Mouse (Mus musculus): ENCODE results near the gene Spdl1.
A peak's percentile ranks its signal among the peaks of the same experiment; 100 is the strongest.

The Spdl1 gene

GRCm38 (mm10) chr11:34833318-34834086 lies at the start of gene Spdl1:
TSS of gene Spdl1 (minus strand) at chr11:34833641.
- peak; percentile 94 to 95 for DNase-seq (ENCODE audit: low read depth in 2 of 2, low spot score in 2 of 2)

GRCm38 (mm10) chr11:34881528-34881927 lies 48.1 kb upstream of the Spdl1 start:
- no peak for DNase-seq (ENCODE audit: low read depth in 2 of 2, low spot score in 2 of 2)

GRCm38 (mm10) chr11:34879678-34880077 lies 46.2 kb upstream of the Spdl1 start:
- no peak for DNase-seq (ENCODE audit: low read depth in 2 of 2, low spot score in 2 of 2)

- DNase-seq (ENCODE audit: low read depth in 2 of 2, low spot score in 2 of 2): no peak
These were observed 40.4 kb upstream of the Spdl1 start for GRCm38 (mm10) chr11:34873861-34874260.

- DNase-seq (ENCODE audit: low read depth in 2 of 2, low spot score in 2 of 2): no peak
These were observed 39.0 kb upstream of the Spdl1 start for GRCm38 (mm10) chr11:34872432-34872831.

- no peak for DNase-seq (ENCODE audit: low read depth in 2 of 2, low spot score in 2 of 2)
These were observed 38.5 kb upstream of the Spdl1 start for GRCm38 (mm10) chr11:34871991-34872390.

- DNase-seq (ENCODE audit: low read depth in 2 of 2, low spot score in 2 of 2): no peak
These were observed 38.0 kb upstream of the Spdl1 start for GRCm38 (mm10) chr11:34871456-34871855.

GRCm38 (mm10) chr11:34868626-34869025 lies 35.2 kb upstream of the Spdl1 start:
- no peak for DNase-seq (ENCODE audit: low read depth in 2 of 2, low spot score in 2 of 2)

- DNase-seq (ENCODE audit: low read depth in 2 of 2, low spot score in 2 of 2): no peak
These were observed 32.4 kb upstream of the Spdl1 start for GRCm38 (mm10) chr11:34865741-34866270.

GRCm38 (mm10) chr11:34865181-34865580 lies 31.7 kb upstream of the Spdl1 start:
- no peak for DNase-seq (ENCODE audit: low read depth in 2 of 2, low spot score in 2 of 2)

GRCm38 (mm10) chr11:34856652-34857051 lies 23.2 kb upstream of the Spdl1 start:
- DNase-seq (ENCODE audit: low read depth in 2 of 2, low spot score in 2 of 2): no peak

GRCm38 (mm10) chr11:34846268-34846652 lies 12.8 kb upstream of the Spdl1 start:
- DNase-seq (ENCODE audit: low read depth in 2 of 2, low spot score in 2 of 2): no peak

- DNase-seq (ENCODE audit: low read depth in 2 of 2, low spot score in 2 of 2): no peak
These were observed 12.3 kb upstream of the Spdl1 start for GRCm38 (mm10) chr11:34845567-34846267.

- DNase-seq (ENCODE audit: low read depth in 2 of 2, low spot score in 2 of 2): peak in 1 of 2 experiments; percentile 23
These were observed 10.1 kb upstream of the Spdl1 start for GRCm38 (mm10) chr11:34843517-34843916.

- DNase-seq (ENCODE audit: low read depth in 2 of 2, low spot score in 2 of 2): no peak
These were observed 6.8 kb upstream of the Spdl1 start for GRCm38 (mm10) chr11:34840283-34840682.

GRCm38 (mm10) chr11:34839051-34839450 lies 5.6 kb upstream of the Spdl1 start:
- DNase-seq (ENCODE audit: low read depth in 2 of 2, low spot score in 2 of 2): peak in 1 of 2 experiments; percentile 12

GRCm38 (mm10) chr11:34836272-34836671 lies 2.8 kb upstream of the Spdl1 start:
- DNase-seq (ENCODE audit: low read depth in 2 of 2, low spot score in 2 of 2): no peak

- DNase-seq (ENCODE audit: low read depth in 2 of 2, low spot score in 2 of 2): no peak
These were observed 763 bp downstream of the Spdl1 start for GRCm38 (mm10) chr11:34832678-34833077.

GRCm38 (mm10) chr11:34827803-34828202 lies 5.6 kb downstream of the Spdl1 start:
- DNase-seq (ENCODE audit: low read depth in 2 of 2, low spot score in 2 of 2): no peak

GRCm38 (mm10) chr11:34826940-34827339 lies 6.5 kb downstream of the Spdl1 start:
- no peak for DNase-seq (ENCODE audit: low read depth in 2 of 2, low spot score in 2 of 2)

GRCm38 (mm10) chr11:34824791-34825190 lies 8.7 kb downstream of the Spdl1 start:
- no peak for DNase-seq (ENCODE audit: low read depth in 2 of 2, low spot score in 2 of 2)

GRCm38 (mm10) chr11:34814767-34815166 lies 18.7 kb downstream of the Spdl1 start:
- DNase-seq (ENCODE audit: low read depth in 2 of 2, low spot score in 2 of 2): peak in 1 of 2 experiments; percentile 15
